Mouse (Mus musculus): ENCODE results near the gene Hist1h4d.
"Not testable (repeated sequence)": the region's sequence is repeated elsewhere in the genome, so short reads cannot be mapped to it uniquely, and the experiment has no call there.

GRCm38 (mm10) chr13:23560699-23561098, 20.7 kb upstream of the Hist1h4d start:
- TF ChIP-seq CTCF (IDR thresholded peaks at IDR 0.05); POLR2A (IDR thresholded peaks at IDR 0.05; ENCODE audit: insufficient read depth, low read depth, low read length): not testable (repeated sequence)

Data from heart, adult 2 months (tissue).